ENCODE assay signal across 9 mouse cellular contexts in genomic region chr3:98015205-98016171, GRCm38 (mm10). TPM values are rescaled to one million over a fixed set of nuclear protein-coding genes. Genes with fewer than 3 reads are reported as not detected.
A peak's percentile ranks its signal among the peaks of the same experiment; 100 is the strongest.
DNase-seq lines count a peak whose midpoint lies in the region; ATAC-seq lines count a peak whose summit lies in the region.
"Had no signal": no experiment of that assay in that cellular context is flagged by ENCODE, and none has a peak within 500 bp of the region (broad histone marks: within the 10 kb centered on the region; RNA-seq: fewer than 3 reads in every experiment).

No protein-coding gene starts in this region.

- no peaks in the 10 kb centered on the region for H3K9me3 ChIP-seq in hindbrain, embryonic 10.5 days
- H3K9me3 ChIP-seq in hindbrain, embryonic 11.5 days (ENCODE audit: control insufficient read depth, low read length) = no peaks in the 10 kb centered on the region
- no peaks in the 10 kb centered on the region for H3K9me3 ChIP-seq in embryonic facial prominence, embryonic 13.5 days
- no peaks in the 10 kb centered on the region for H3K9me3 ChIP-seq in hindbrain, embryonic 16.5 days (ENCODE audit: control insufficient read depth, low read length)
- no peaks in the 10 kb centered on the region for H3K9me3 ChIP-seq in midbrain, embryonic 15.5 days

- H3K9ac ChIP-seq in hindbrain, embryonic 11.5 days (ENCODE audit: low read depth, low read length) = no peak overlapping the region
- H3K9ac ChIP-seq in embryonic facial prominence, embryonic 13.5 days = peak overlapping the region; percentile 98
- no peak overlapping the region for H3K9ac ChIP-seq in hindbrain, embryonic 16.5 days (ENCODE audit: low read depth, low read length)
- H3K9ac ChIP-seq in midbrain, embryonic 15.5 days = no peak overlapping the region

- ATAC-seq in hindbrain, embryonic 11.5 days (ENCODE audit: low FRiP score) = no peak
- no peak for ATAC-seq in embryonic facial prominence, embryonic 13.5 days (ENCODE audit: insufficient number of reproducible peaks, insufficient read depth, low FRiP score, low TSS enrichment, low read depth)
- ATAC-seq in hindbrain, embryonic 16.5 days = no peak
- ATAC-seq in midbrain, embryonic 15.5 days (replicated peaks) = no peak

- 77% methylated on average over 14 of the region's 14 CpGs for WGBS in hindbrain, embryonic 10.5 days
- WGBS in hindbrain, embryonic 11.5 days = 76% methylated on average over 14 of the region's 14 CpGs
- WGBS in embryonic facial prominence, embryonic 13.5 days = 56% methylated on average over 14 of the region's 14 CpGs
- WGBS in hindbrain, embryonic 16.5 days = 57% methylated on average over 14 of the region's 14 CpGs
- WGBS in midbrain, embryonic 15.5 days = 61% methylated on average over 14 of the region's 14 CpGs

- DNase-seq in hindbrain, embryonic 10.5 days (ENCODE audit: low spot score) = no peak
- DNase-seq in hindbrain, embryonic 11.5 days (ENCODE audit: low spot score) = no peak
- DNase-seq in gastrocnemius, postnatal 25 days = no peak
- DNase-seq in left cerebral cortex, adult 11 months (ENCODE audit: low spot score) = no peak
- no peak for DNase-seq in frontal cortex, postnatal 36 days (ENCODE audit: low spot score in 2 of 2)
- DNase-seq: gastrocnemius, postnatal 36 days had no signal

- H3K27ac ChIP-seq in hindbrain, embryonic 10.5 days = no peak overlapping the region
- no peak overlapping the region for H3K27ac ChIP-seq in hindbrain, embryonic 11.5 days (ENCODE audit: low read depth, low read length)
- no peak overlapping the region for H3K27ac ChIP-seq in embryonic facial prominence, embryonic 13.5 days
- H3K27ac ChIP-seq in hindbrain, embryonic 16.5 days (ENCODE audit: low read depth, low read length) = no peak overlapping the region
- no peak overlapping the region for H3K27ac ChIP-seq in midbrain, embryonic 15.5 days

- H3K36me3 ChIP-seq in hindbrain, embryonic 10.5 days = no peaks in the 10 kb centered on the region
- no peaks in the 10 kb centered on the region for H3K36me3 ChIP-seq in hindbrain, embryonic 11.5 days (ENCODE audit: control insufficient read depth, insufficient read depth, low read length)
- H3K36me3 ChIP-seq in embryonic facial prominence, embryonic 13.5 days = no peaks in the 10 kb centered on the region
- H3K36me3 ChIP-seq in hindbrain, embryonic 16.5 days (ENCODE audit: control insufficient read depth, insufficient read depth, low read length) = no peaks in the 10 kb centered on the region
- H3K36me3 ChIP-seq in midbrain, embryonic 15.5 days (replicated peaks) = no peaks in the 10 kb centered on the region

- H3K4me1 ChIP-seq in hindbrain, embryonic 10.5 days (replicated peaks) = peaks cover 75% of the 10 kb centered on the region
- H3K4me1 ChIP-seq in hindbrain, embryonic 11.5 days (replicated peaks; ENCODE audit: control insufficient read depth, insufficient read depth, low read length) = no peaks in the 10 kb centered on the region
- H3K4me1 ChIP-seq in embryonic facial prominence, embryonic 13.5 days = peaks cover 61% of the 10 kb centered on the region
- H3K4me1 ChIP-seq in hindbrain, embryonic 16.5 days (ENCODE audit: control insufficient read depth, insufficient read depth, low read depth, low read length) = peaks cover 14% of the 10 kb centered on the region; the same call in 1 of the 2 replicates
- peaks cover 13% of the 10 kb centered on the region for H3K4me1 ChIP-seq in midbrain, embryonic 15.5 days

- no peak overlapping the region; the same call in 1 of the 2 replicates for H3K4me2 ChIP-seq in hindbrain, embryonic 11.5 days (replicated peaks; ENCODE audit: low read depth, low read length)
- peak overlapping the region; percentile 71 for H3K4me2 ChIP-seq in embryonic facial prominence, embryonic 13.5 days
- peak overlapping the region; percentile 97 for H3K4me2 ChIP-seq in hindbrain, embryonic 16.5 days (ENCODE audit: low read length)
- peak overlapping the region; percentile 97 for H3K4me2 ChIP-seq in midbrain, embryonic 15.5 days

- peaks cover 14% of the 10 kb centered on the region for H3K27me3 ChIP-seq in hindbrain, embryonic 10.5 days (ENCODE audit: insufficient read depth, poor library complexity, severe bottlenecking)
- H3K27me3 ChIP-seq in hindbrain, embryonic 11.5 days (ENCODE audit: control insufficient read depth, insufficient read depth, low read length) = no peaks in the 10 kb centered on the region
- H3K27me3 ChIP-seq in embryonic facial prominence, embryonic 13.5 days = no peaks in the 10 kb centered on the region
- peaks cover 2% of the 10 kb centered on the region; the same call in 1 of the 2 replicates for H3K27me3 ChIP-seq in hindbrain, embryonic 16.5 days (replicated peaks; ENCODE audit: control insufficient read depth, insufficient read depth, low read length)
- peaks cover 7% of the 10 kb centered on the region for H3K27me3 ChIP-seq in midbrain, embryonic 15.5 days (replicated peaks)

- peak overlapping the region; percentile 92 for H3K4me3 ChIP-seq in hindbrain, embryonic 10.5 days
- H3K4me3 ChIP-seq in hindbrain, embryonic 11.5 days (ENCODE audit: low read depth, low read length) = no peak overlapping the region
- H3K4me3 ChIP-seq in embryonic facial prominence, embryonic 13.5 days = peak overlapping the region; percentile 87
- H3K4me3 ChIP-seq in hindbrain, embryonic 16.5 days (ENCODE audit: low read length) = peak overlapping the region; percentile 82
- no peak overlapping the region for H3K4me3 ChIP-seq in midbrain, embryonic 15.5 days

RNA-seq across cellular contexts. Expression of gene Notch2, which starts 2.2 kb away (rescaled TPM):
- polyA plus RNA-seq in hindbrain, embryonic 10.5 days (2016; fragmentation: Nextera tagmentation; extraction: Ambion mirVana) = 15.6 and 18.0 TPM in 2 replicates
- 16.7 and 20.8 TPM in 2 replicates for polyA plus RNA-seq in hindbrain, embryonic 11.5 days (2014; fragmentation: Nextera tagmentation; extraction: Ambion mirVana)
- polyA plus RNA-seq in embryonic facial prominence, embryonic 13.5 days (2015; fragmentation: Nextera tagmentation; extraction: Ambion mirVana) = 35.4 and 37.8 TPM in 2 replicates
- 7.6 and 12.1 TPM in 2 replicates for polyA plus RNA-seq in hindbrain, embryonic 16.5 days (2015; fragmentation: Nextera tagmentation; extraction: Ambion mirVana)
- polyA plus RNA-seq in midbrain, embryonic 15.5 days (2015; fragmentation: Nextera tagmentation; extraction: Ambion mirVana) = 9.0 and 10.4 TPM in 2 replicates
- total RNA-seq in gastrocnemius, postnatal 25 days (2021) = 10 to 100 TPM in 1 of 2 experiments, 1 to 10 TPM in 1; 9.9 to 10.3 TPM

Comparison
In these comparisons a context has a peak if more than half of its experiments do, and no peak if none do; other contexts are left out.
1. H3K4me3 ChIP-seq: peak in hindbrain, embryonic 10.5 days (single experiment), embryonic facial prominence, embryonic 13.5 days (single experiment) and hindbrain, embryonic 16.5 days (single experiment); none in hindbrain, embryonic 11.5 days (single experiment) and midbrain, embryonic 15.5 days (single experiment).